Mouse (Mus musculus): Measurements from ENCODE around the gene Pcna.

GRCm38 (mm10) chr2:132224359-132224758 lies 28.8 kb downstream of the Pcna start:
- TF ChIP-seq CTCF (IDR thresholded peaks at IDR 0.05; ENCODE audit: insufficient read depth, low read depth, low read length) (no peak), POLR2A (IDR thresholded peaks at IDR 0.05; ENCODE audit: insufficient read depth, low read depth, low read length) (no peak)

Measured in olfactory bulb, adult 2 months (tissue).